Mouse (Mus musculus): ENCODE results near the gene Abhd13.

Abhd13 gene

GRCm38 (mm10) chr8:9977573-9978314 is at the start of gene Abhd13, which contains the start of gene Lig4:
Abhd13 (plus strand) TSS chr8:9977707.
Lig4 (minus strand) TSS chr8:9977686.
- peak; percentile 98 for DNase-seq

- no peak for DNase-seq
Observed at GRCm38 (mm10) chr8:9929746-9930445, 47.6 kb upstream of the Abhd13 start.

GRCm38 (mm10) chr8:9932711-9933110 is 44.8 kb upstream of the Abhd13 start:
- no peak for DNase-seq

- peak; percentile 39 for DNase-seq
Observed at GRCm38 (mm10) chr8:9934891-9935565, 42.5 kb upstream of the Abhd13 start.

- DNase-seq = no peak
Observed at GRCm38 (mm10) chr8:9935574-9935973, 41.9 kb upstream of the Abhd13 start.

- DNase-seq = no peak
Observed at GRCm38 (mm10) chr8:9949134-9949890, 28.2 kb upstream of the Abhd13 start.

GRCm38 (mm10) chr8:9958338-9958737 is 19.2 kb upstream of the Abhd13 start:
- DNase-seq = no peak

GRCm38 (mm10) chr8:9959919-9960318 is 17.6 kb upstream of the Abhd13 start:
- no peak for DNase-seq

GRCm38 (mm10) chr8:9971866-9972265 is 5.6 kb upstream of the Abhd13 start:
- DNase-seq = no peak

- no peak for DNase-seq
Observed at GRCm38 (mm10) chr8:9975276-9975675, 2.2 kb upstream of the Abhd13 start.

GRCm38 (mm10) chr8:9975898-9976611 is 1.5 kb upstream of the Abhd13 start:
- peak; percentile 99 for DNase-seq

- peak; percentile 48 for DNase-seq
Observed at GRCm38 (mm10) chr8:9977016-9977415, 491 bp upstream of the Abhd13 start.

- DNase-seq = peak; percentile 36
Observed at GRCm38 (mm10) chr8:9978475-9979230, 1.1 kb downstream of the Abhd13 start.

GRCm38 (mm10) chr8:9979746-9980145 is 2.2 kb downstream of the Abhd13 start:
- DNase-seq = no peak

GRCm38 (mm10) chr8:9980188-9980587 is 2.7 kb downstream of the Abhd13 start:
- no peak for DNase-seq

- DNase-seq = no peak
Observed at GRCm38 (mm10) chr8:10004115-10004514, 26.6 kb downstream of the Abhd13 start.

- no peak for DNase-seq
Observed at GRCm38 (mm10) chr8:10006156-10006985, 28.9 kb downstream of the Abhd13 start, which contains the start of gene Tnfsf13b. Tnfsf13b (plus strand) TSS chr8:10006467.

- peak; percentile 54 for DNase-seq
Observed at GRCm38 (mm10) chr8:10006986-10007659, 29.6 kb downstream of the Abhd13 start.

GRCm38 (mm10) chr8:10007660-10008028 is 30.1 kb downstream of the Abhd13 start:
- DNase-seq = no peak

GRCm38 (mm10) chr8:10016252-10016651 is 38.7 kb downstream of the Abhd13 start:
- DNase-seq = no peak
